Mouse (Mus musculus) gastrocnemius, adult 8-10 months (tissue): ENCODE measurements around the gene Lats1. TPM values are rescaled to one million over a fixed set of nuclear protein-coding genes. Genes with fewer than 3 reads are reported as not detected.
"Not testable (repeated sequence)": the region's sequence is repeated elsewhere in the genome, so short reads cannot be mapped to it uniquely, and the experiment has no call there.

ENCODE experiments used
- DNase-seq, 2 experiments: peaks; one replicate each; pipeline ENCODE4 v3.0.0; 2022; ENCODE audit warnings: low spot score in 2 of 2
- total RNA-seq, 4 experiments: library from RNA; stranded (reverse); gene quantifications; 2 replicates each; pipeline ENCODE4 v1.2.4; 2022

The Lats1 gene
- total RNA-seq, 4 experiments from 2014 or later = 9.4 to 11.4 (median 10.3) TPM

- DNase-seq = peak; percentile 86 to 93
These were observed 44.9 kb downstream of the Lats1 start, which contains the start of gene Katna1 for GRCm38 (mm10) chr10:7725751-7726500. Gene Katna1 (plus strand): TSS chr10:7726000.

GRCm38 (mm10) chr10:7726501-7726812, 45.4 kb downstream of the Lats1 start:
- DNase-seq = no peak

- DNase-seq = no peak
These were observed 46.0 kb downstream of the Lats1 start for GRCm38 (mm10) chr10:7727011-7727410.

- no peak for DNase-seq
These were observed 50.6 kb downstream of the Lats1 start for GRCm38 (mm10) chr10:7731582-7731981.

GRCm38 (mm10) chr10:7737122-7737521, 56.1 kb downstream of the Lats1 start:
- no peak for DNase-seq

- no peak for DNase-seq
These were observed 56.9 kb downstream of the Lats1 start for GRCm38 (mm10) chr10:7737914-7738313.

- DNase-seq = not testable (repeated sequence)
These were observed 64.5 kb downstream of the Lats1 start for GRCm38 (mm10) chr10:7745528-7745927.

- DNase-seq = no peak
These were observed 67.7 kb downstream of the Lats1 start for GRCm38 (mm10) chr10:7748752-7749151.

GRCm38 (mm10) chr10:7757544-7757943, 76.5 kb downstream of the Lats1 start:
- DNase-seq = no peak

Other genes with a start within 250 kb of the Lats1 start
- under 1 TPM in 3 of 4 experiments, not detected in 1; 0.05 to 0.13 (median 0.12) TPM for gene Ulbp1, start 207.6 kb upstream of the Lats1 start, total RNA-seq
- gene Lrp11, start 91.4 kb upstream of the Lats1 start, total RNA-seq = 1 to 10 TPM in 3 of 4 experiments, under 1 TPM in 1; 0.99 to 1.3 (median 1.1) TPM
- gene Nup43, start 13.7 kb upstream of the Lats1 start, total RNA-seq = 1 to 10 TPM; 5.4 to 6.5 (median 5.7) TPM
- gene Pcmt1, start 78 bp upstream of the Lats1 start, total RNA-seq = 100 to 1,000 TPM; 111 to 131 (median 116) TPM
- 10 to 100 TPM; 11.4 to 13.8 (median 11.9) TPM for gene Katna1, start 44.8 kb downstream of the Lats1 start, total RNA-seq
- gene Ginm1, start 111.6 kb downstream of the Lats1 start, total RNA-seq = 100 to 1,000 TPM; 102 to 111 (median 105) TPM
- 10 to 100 TPM in 2 of 4 experiments, 1 to 10 TPM in 2; 7.9 to 10.6 (median 9.8) TPM for gene Ppil4, start 111.7 kb downstream of the Lats1 start, total RNA-seq
- under 1 TPM in 1 of 4 experiments, not detected in 3; 0.07 TPM for gene Zc3h12d, start 151.3 kb downstream of the Lats1 start, total RNA-seq